Mouse (Mus musculus) intestine, postnatal 0 days (tissue): Measurements from ENCODE around the gene Gm28372. TPM values are rescaled to one million over a fixed set of nuclear protein-coding genes. Genes with fewer than 3 reads are reported as not detected.

Experiments
- ATAC-seq: fragments of 200-750 bp; cut with Nextera tagmentation; 2 replicates; pipeline ENCODE4 v1.8.0; 2017; ENCODE audit warnings: mild to moderate bottlenecking, moderate TSS enrichment, moderate library complexity
- H3K27ac ChIP-seq: fragments of 300-500 bp; sonication (generic); 2 replicates; pipeline ENCODE4 v1.5.1; 2014; ENCODE audit warnings: mild to moderate bottlenecking, low read depth, low read length, moderate library complexity
- H3K27me3 ChIP-seq: fragments of 300-500 bp; sonication (generic); replicated peaks from 2 replicates; pipeline ENCODE4 v1.6.1; 2014; ENCODE audit warnings: low read length, mixed read lengths; ENCODE audit not compliant: control insufficient read depth, insufficient read depth
- H3K36me3 ChIP-seq: fragments of 300-500 bp; sonication (generic); 2 replicates; pipeline ENCODE4 v1.6.1; 2014; ENCODE audit warnings: mild to moderate bottlenecking, moderate library complexity; ENCODE audit not compliant: control insufficient read depth, insufficient read depth
- H3K4me1 ChIP-seq: fragments of 300-500 bp; sonication (generic); replicated peaks from 2 replicates; pipeline ENCODE4 v1.6.1; 2014; ENCODE audit warnings: antibody characterized with exemption, low read length, mixed read lengths; ENCODE audit not compliant: control insufficient read depth, insufficient read depth
- H3K4me2 ChIP-seq: fragments of 300-500 bp; sonication (generic); replicated peaks from 2 replicates; pipeline ENCODE4 v1.6.1; 2014; ENCODE audit warnings: low read depth, mild to moderate bottlenecking, moderate library complexity
- H3K4me3 ChIP-seq: fragments of 300-500 bp; sonication (generic); 2 replicates; pipeline ENCODE4 v1.5.1; 2014; ENCODE audit warnings: low read depth, low read length
- H3K9ac ChIP-seq: fragments of 300-500 bp; sonication (generic); 2 replicates; pipeline ENCODE4 v1.6.1; 2014; ENCODE audit warnings: mild to moderate bottlenecking, low read depth, low read length
- H3K9me3 ChIP-seq: fragments of 300-500 bp; sonication (generic); 2 replicates; pipeline ENCODE4 v1.6.1; 2016; ENCODE audit warnings: mixed run types; ENCODE audit not compliant: control insufficient read depth
- CTCF ChIP-seq: sonication (generic); IDR thresholded peaks from 2 replicates; pipeline ENCODE4 v1.5.1; 2016; ENCODE audit warnings: low read depth, mild to moderate bottlenecking, control low read depth, antibody characterized with exemption, moderate library complexity
- WGBS: fragments of 180-500 bp; shearing (Covaris S2); extraction: QIAGEN DNeasy Blood & Tissue Kit; methylation state at CpG from one replicate; pipeline ENCODE4 v1.1.7; 2014; 5-methylcytosine and 5-hydroxymethylcytosine counted together
- polyA plus RNA-seq: library from polyadenylated mRNA; unstranded; fragments of >200 nt; fragmentation: Nextera tagmentation; extraction: Ambion mirVana; gene quantifications from 2 replicates; pipeline ENCODE4 v1.2.1, GENCODE M21; 2015

The Gm28372 gene
- polyA plus RNA-seq, 1 experiment from 2014 or later, result not detected

DNA sequence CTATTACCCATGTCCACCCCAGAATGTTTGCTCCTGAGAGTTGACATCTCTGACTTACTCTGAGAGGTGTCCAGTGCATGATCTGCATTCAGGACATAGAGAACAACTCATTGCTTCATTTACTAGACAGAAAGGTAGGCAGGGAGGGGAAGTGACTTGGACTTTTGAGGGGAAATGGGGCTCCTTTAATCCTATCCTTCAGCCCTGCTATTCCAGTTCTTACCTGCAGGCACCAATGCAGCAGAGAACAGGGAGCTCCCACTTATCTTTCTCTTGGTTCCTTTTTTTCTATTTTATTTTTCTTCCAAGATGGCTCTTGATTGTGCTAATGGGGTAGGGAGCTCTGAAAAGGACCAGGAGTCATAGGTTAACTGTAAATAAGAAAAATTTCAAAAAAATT is 43.4 kb downstream of the Gm28372 start:
- Histone ChIP-seq H3K9me3 (no peaks in the 10 kb centered on the region), H3K4me3 (no peak overlapping the region), H3K9ac (no peak overlapping the region), H3K27ac (no peak overlapping the region), H3K27me3 (no peaks in the 10 kb centered on the region), H3K4me2 (no peak overlapping the region), H3K36me3 (peaks cover 5% of the 10 kb centered on the region; the same call in 1 of the 2 replicates), H3K4me1 (peaks cover 2% of the 10 kb centered on the region)
- TF ChIP-seq CTCF, result 0 out of 2 replicates have a peak, but pooled peaks have one; percentile 20
- no peak for ATAC-seq

DNA sequence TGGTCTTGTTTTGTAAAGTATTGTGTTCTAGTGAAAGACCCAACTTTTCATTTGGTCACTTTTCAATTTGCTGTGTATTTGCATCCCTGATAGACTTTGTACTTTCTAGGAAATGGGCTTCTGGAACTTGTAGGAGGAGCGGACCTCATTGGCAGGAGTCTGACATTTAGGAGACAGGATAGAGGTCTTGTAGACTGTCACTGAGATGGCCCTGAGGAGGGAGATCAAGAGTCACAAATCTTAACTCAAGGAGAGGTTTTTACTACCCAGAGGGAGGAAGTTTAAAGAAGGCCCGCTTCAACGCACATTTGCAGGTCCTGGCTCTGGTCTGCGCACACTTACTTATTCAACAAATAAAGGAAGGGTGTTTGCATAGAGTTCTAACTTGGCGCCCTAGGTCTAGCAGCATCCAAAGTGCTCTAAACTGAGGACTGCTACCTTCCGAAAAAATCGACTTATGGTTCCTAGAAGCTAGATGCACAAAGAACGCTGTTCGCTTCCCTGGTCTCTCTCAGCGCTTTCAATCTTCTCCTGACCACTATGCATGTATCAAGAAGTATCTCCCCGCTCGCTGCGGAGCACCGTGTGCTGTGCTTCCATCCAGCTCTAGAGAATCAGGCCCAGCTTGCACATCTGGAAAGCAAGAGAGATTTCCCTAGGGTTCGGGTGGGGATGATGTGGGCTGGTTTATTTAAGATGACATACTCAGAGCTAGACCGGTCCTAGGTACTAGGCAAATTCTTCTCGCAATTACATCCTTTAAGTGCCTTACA is 44.2 kb downstream of the Gm28372 start:
- peak overlapping the region; percentile 90 for H3K4me2 ChIP-seq
- peak overlapping the region; percentile 82; the same call in 1 of the 2 replicates for H3K9ac ChIP-seq
- 0 out of 2 replicates have a peak, but pooled peaks have one; percentile 6 for TF ChIP-seq CTCF
- peak overlapping the region; percentile 80 for H3K4me3 ChIP-seq
- peaks cover 2% of the 10 kb centered on the region for H3K4me1 ChIP-seq
- no peaks in the 10 kb centered on the region for H3K9me3 ChIP-seq
- ATAC-seq, result no peak
- no peaks in the 10 kb centered on the region for H3K36me3 ChIP-seq
- H3K27me3 ChIP-seq, result no peaks in the 10 kb centered on the region
- H3K27ac ChIP-seq, result no peak overlapping the region
- WGBS, result 7% methylated on average over 17 of the region's 17 CpGs

GRCm38 (mm10) chr2:130449794-130450433 is 44.9 kb downstream of the Gm28372 start, which contains the start of gene Ptpra:
Gene Ptpra, plus strand, starts transcription at chr2:130450278.
- WGBS, result 0% methylated on average over 49 of the region's 50 CpGs
- no peaks in the 10 kb centered on the region for H3K9me3 ChIP-seq
- H3K27ac ChIP-seq, result peak within 1 kb of the TSS; percentile 75
- peak within 1 kb of the TSS; percentile 82 for H3K9ac ChIP-seq
- ATAC-seq, result peak; percentile 95
- no peak for TF ChIP-seq CTCF
- no peaks in the 10 kb centered on the region for H3K36me3 ChIP-seq
- H3K4me3 ChIP-seq, result peak within 1 kb of the TSS; percentile 80
- H3K27me3 ChIP-seq, result no peaks in the 10 kb centered on the region
- peaks cover 2% of the 10 kb centered on the region for H3K4me1 ChIP-seq
- H3K4me2 ChIP-seq, result peak within 1 kb of the TSS; percentile 90

DNA sequence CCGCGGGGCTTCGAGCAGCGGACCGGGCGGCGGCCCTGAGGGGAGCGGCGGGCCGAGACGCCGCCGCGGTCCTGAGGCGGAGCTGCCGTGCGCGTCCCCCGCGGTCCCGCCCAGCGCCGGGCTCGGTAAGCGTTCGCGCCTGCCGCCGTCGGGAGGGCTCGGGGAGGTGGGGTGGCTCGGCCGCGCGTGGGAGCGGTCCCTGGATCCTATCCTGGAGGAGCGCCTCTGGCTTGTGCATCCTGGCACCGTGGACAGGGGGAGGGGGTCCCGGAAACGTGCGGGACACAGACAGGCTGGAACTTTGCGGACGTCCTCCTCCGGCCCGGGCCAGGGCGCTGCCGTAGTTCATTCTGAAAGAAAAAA is 45.4 kb downstream of the Gm28372 start:
- H3K9ac ChIP-seq, result peak overlapping the region; percentile 82
- H3K36me3 ChIP-seq, result no peaks in the 10 kb centered on the region
- peak overlapping the region; percentile 80 for H3K4me3 ChIP-seq
- no peaks in the 10 kb centered on the region for H3K27me3 ChIP-seq
- no peaks in the 10 kb centered on the region for H3K9me3 ChIP-seq
- peak; percentile 88 for ATAC-seq
- H3K27ac ChIP-seq, result peak overlapping the region; percentile 75
- peak overlapping the region; percentile 90 for H3K4me2 ChIP-seq
- peaks cover 2% of the 10 kb centered on the region for H3K4me1 ChIP-seq
- WGBS, result under 1% methylated on average over 36 of the region's 47 CpGs
- TF ChIP-seq CTCF, result no peak

DNA sequence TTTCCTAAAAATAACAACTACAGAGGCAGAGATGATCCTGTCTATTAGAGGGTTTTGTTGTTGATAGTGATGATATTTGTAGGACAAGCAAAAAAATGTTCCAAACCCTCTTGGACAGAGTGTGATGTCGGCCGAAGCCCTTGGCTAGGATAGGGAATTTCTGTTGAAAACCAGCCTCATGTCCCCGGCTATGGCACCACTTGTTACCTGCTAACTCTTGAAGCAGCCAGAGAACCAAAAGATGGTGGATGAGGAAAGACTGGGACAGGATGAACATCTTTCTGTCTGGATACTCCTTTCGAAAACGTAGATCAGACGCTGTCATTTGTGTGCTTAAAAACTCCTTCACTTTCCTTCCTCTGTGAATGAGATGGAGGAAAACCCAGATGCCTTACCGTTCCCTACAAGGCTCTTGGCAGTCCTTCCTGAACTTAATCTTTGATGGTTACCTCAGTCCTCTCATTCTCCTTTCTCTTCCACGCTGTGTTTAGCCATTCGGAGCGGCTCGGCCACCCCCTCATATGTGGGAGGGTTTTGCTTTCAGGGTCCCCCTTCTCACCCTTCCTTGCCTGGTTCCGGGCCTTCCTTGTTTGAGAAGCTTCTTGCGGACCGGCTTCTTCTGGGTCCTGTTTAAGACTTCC is 46.2 kb downstream of the Gm28372 start:
- H3K4me3 ChIP-seq, result peak overlapping the region; percentile 80
- ATAC-seq, result no peak
- no peak for TF ChIP-seq CTCF
- no peaks in the 10 kb centered on the region for H3K36me3 ChIP-seq
- no peaks in the 10 kb centered on the region for H3K9me3 ChIP-seq
- WGBS, result 70% methylated on average over 14 of the region's 14 CpGs
- H3K27ac ChIP-seq, result no peak overlapping the region
- peak overlapping the region; percentile 90 for H3K4me2 ChIP-seq
- H3K27me3 ChIP-seq, result no peaks in the 10 kb centered on the region
- peaks cover 2% of the 10 kb centered on the region for H3K4me1 ChIP-seq
- H3K9ac ChIP-seq, result 0 out of 2 replicates have a peak overlapping the region, but pooled peaks have one; percentile 22

- Histone ChIP-seq H3K9ac (0 out of 2 replicates have a peak overlapping the region, but pooled peaks have one; percentile 22), H3K4me2 (peak overlapping the region; percentile 90; the same call in 1 of the 2 replicates), H3K27me3 (no peaks in the 10 kb centered on the region), H3K36me3 (no peaks in the 10 kb centered on the region), H3K4me1 (peaks cover 2% of the 10 kb centered on the region), H3K9me3 (no peaks in the 10 kb centered on the region), H3K4me3 (no peak overlapping the region), H3K27ac (no peak overlapping the region)
- WGBS, result 47% methylated on average over 3 of the region's 3 CpGs
- TF ChIP-seq CTCF, result no peak
- no peak for ATAC-seq
Measured at GRCm38 (mm10) chr2:130451727-130452090, 46.7 kb downstream of the Gm28372 start.
